Mouse (Mus musculus) testis, postnatal 14 days (tissue): Measurements from ENCODE around the gene Mrpl2.

Experiments used
- DNase-seq: peaks from one replicate; pipeline ENCODE4 v3.0.0; 2021; ENCODE audit warnings: low spot score

Gene Mrpl2

GRCm38 (mm10) chr17:46645561-46646321 lies at the start of gene Mrpl2, which contains the start of gene Klc4:
Gene Mrpl2, plus strand, starts transcription at chr17:46646229.
Gene Klc4, minus strand, starts transcription at chr17:46646022.
- peak; percentile 99 for DNase-seq

- no peak for DNase-seq
Observed at GRCm38 (mm10) chr17:46597956-46598355, 48.1 kb upstream of the Mrpl2 start.

- no peak for DNase-seq
Observed at GRCm38 (mm10) chr17:46598963-46599362, 47.1 kb upstream of the Mrpl2 start.

- no peak for DNase-seq
Observed at GRCm38 (mm10) chr17:46600569-46600968, 45.5 kb upstream of the Mrpl2 start.

- no peak for DNase-seq
Observed at GRCm38 (mm10) chr17:46602212-46602611, 43.8 kb upstream of the Mrpl2 start.

- DNase-seq: no peak
Observed at GRCm38 (mm10) chr17:46603229-46603628, 42.8 kb upstream of the Mrpl2 start.

- no peak for DNase-seq
Observed at GRCm38 (mm10) chr17:46605126-46605525, 40.9 kb upstream of the Mrpl2 start.

GRCm38 (mm10) chr17:46605987-46606386 lies 40.0 kb upstream of the Mrpl2 start:
- no peak for DNase-seq

GRCm38 (mm10) chr17:46609721-46610514 lies 36.1 kb upstream of the Mrpl2 start:
- DNase-seq: no peak

GRCm38 (mm10) chr17:46611316-46611715 lies 34.7 kb upstream of the Mrpl2 start:
- DNase-seq: no peak

- DNase-seq: no peak
Observed at GRCm38 (mm10) chr17:46612189-46612588, 33.8 kb upstream of the Mrpl2 start.

- no peak for DNase-seq
Observed at GRCm38 (mm10) chr17:46612820-46613219, 33.2 kb upstream of the Mrpl2 start.

GRCm38 (mm10) chr17:46613229-46613628 lies 32.8 kb upstream of the Mrpl2 start:
- DNase-seq: no peak

- DNase-seq: no peak
Observed at GRCm38 (mm10) chr17:46617799-46618198, 28.2 kb upstream of the Mrpl2 start.

- DNase-seq: no peak
Observed at GRCm38 (mm10) chr17:46618394-46618768, 27.6 kb upstream of the Mrpl2 start.

GRCm38 (mm10) chr17:46618769-46619682 lies 27.0 kb upstream of the Mrpl2 start:
- no peak for DNase-seq

GRCm38 (mm10) chr17:46619683-46620357 lies 26.2 kb upstream of the Mrpl2 start:
- no peak for DNase-seq

- DNase-seq: no peak
Observed at GRCm38 (mm10) chr17:46621324-46621723, 24.7 kb upstream of the Mrpl2 start.

- no peak for DNase-seq
Observed at GRCm38 (mm10) chr17:46622269-46622668, 23.8 kb upstream of the Mrpl2 start.

- no peak for DNase-seq
Observed at GRCm38 (mm10) chr17:46623819-46624557, 22.0 kb upstream of the Mrpl2 start.

- no peak for DNase-seq
Observed at GRCm38 (mm10) chr17:46624598-46624997, 21.4 kb upstream of the Mrpl2 start.
